Mouse (Mus musculus) forebrain, embryonic 13.5 days (tissue): ENCODE results near the gene Dbp. TPM values are rescaled to one million over a fixed set of nuclear protein-coding genes. Genes with fewer than 3 reads are reported as not detected.
A peak's percentile ranks its signal among the peaks of the same experiment; 100 is the strongest.

ENCODE experiments used
- ATAC-seq: fragments of 200-750 bp; cut with Nextera tagmentation; 2 replicates; pipeline ENCODE4 v1.8.0; 2017
- H3K27ac ChIP-seq: fragments of 300-500 bp; sonication (generic); 2 replicates; pipeline ENCODE4 v1.5.1; 2015; ENCODE audit warnings: inconsistent platforms, mild to moderate bottlenecking, moderate library complexity
- H3K27me3 ChIP-seq: fragments of 300-500 bp; sonication (generic); 2 replicates; pipeline ENCODE4 v1.6.1; 2015; ENCODE audit warnings: mild to moderate bottlenecking, inconsistent platforms
- H3K36me3 ChIP-seq: fragments of 300-500 bp; sonication (generic); 2 replicates; pipeline ENCODE4 v1.6.1; 2015; ENCODE audit warnings: mild to moderate bottlenecking, inconsistent platforms; ENCODE audit not compliant: poor library complexity, severe bottlenecking
- H3K4me1 ChIP-seq: fragments of 300-500 bp; sonication (generic); 2 replicates; pipeline ENCODE4 v1.6.1; 2015; ENCODE audit warnings: inconsistent platforms
- H3K4me2 ChIP-seq: fragments of 300-500 bp; sonication (generic); 2 replicates; pipeline ENCODE4 v1.6.1; 2015; ENCODE audit warnings: inconsistent platforms, mild to moderate bottlenecking, moderate library complexity
- H3K4me3 ChIP-seq: fragments of 300-500 bp; sonication (generic); 2 replicates; pipeline ENCODE4 v1.5.1; 2015; ENCODE audit warnings: mild to moderate bottlenecking, inconsistent platforms
- H3K9ac ChIP-seq: fragments of 300-500 bp; sonication (generic); 2 replicates; pipeline ENCODE4 v1.6.1; 2015; ENCODE audit warnings: mild to moderate bottlenecking, inconsistent platforms
- H3K9me3 ChIP-seq: fragments of 300-500 bp; sonication (generic); replicated peaks from 2 replicates; pipeline ENCODE4 v1.6.1; 2016; ENCODE audit warnings: inconsistent platforms
- WGBS: fragments of 180-500 bp; shearing (Covaris S2); methylation state at CpG from one replicate; pipeline ENCODE4 v1.1.7; 2015; 5-methylcytosine and 5-hydroxymethylcytosine counted together
- polyA plus RNA-seq: library from polyadenylated mRNA; unstranded; fragments of >200 nt; fragmentation: Nextera tagmentation; extraction: Ambion mirVana; gene quantifications from 2 replicates; pipeline ENCODE4 v1.2.1, GENCODE M21; 2015

Dbp gene
- polyA plus RNA-seq, 1 experiment from 2014 or later = 2.5 TPM

- H3K36me3 ChIP-seq = peaks cover 78% of the 10 kb centered on the region
These were observed 16.9 kb downstream of the Dbp start for GRCm38 (mm10) chr7:45721642-45722347.

GRCm38 (mm10) chr7:45722348-45722713 is 17.4 kb downstream of the Dbp start:
- peaks cover 20% of the 10 kb centered on the region for H3K4me1 ChIP-seq
- no peaks in the 10 kb centered on the region for H3K27me3 ChIP-seq
- WGBS = 77% methylated on average over 13 of the region's 13 CpGs
- no peak overlapping the region for H3K4me3 ChIP-seq
- ATAC-seq = no peak
- no peak overlapping the region for H3K9ac ChIP-seq
- H3K36me3 ChIP-seq = peaks cover 83% of the 10 kb centered on the region
- H3K9me3 ChIP-seq = no peaks in the 10 kb centered on the region
- no peak overlapping the region for H3K4me2 ChIP-seq
- H3K27ac ChIP-seq = no peak overlapping the region

More at GRCm38 (mm10) chr7:45721642-45722347, 16.9 kb downstream of the Dbp start:
- H3K4me1 ChIP-seq = peaks cover 25% of the 10 kb centered on the region
- no peak overlapping the region for H3K4me2 ChIP-seq
- WGBS = 71% methylated on average over 13 of the region's 13 CpGs
- no peaks in the 10 kb centered on the region for H3K27me3 ChIP-seq
- H3K4me3 ChIP-seq = no peak overlapping the region
- H3K27ac ChIP-seq = no peak overlapping the region
- ATAC-seq = no peak
- H3K9ac ChIP-seq = no peak overlapping the region
- no peaks in the 10 kb centered on the region for H3K9me3 ChIP-seq

- Histone ChIP-seq H3K27me3 (no peaks in the 10 kb centered on the region), H3K27ac (no peak overlapping the region), H3K4me1 (peaks cover 20% of the 10 kb centered on the region), H3K4me3 (no peak overlapping the region), H3K9me3 (no peaks in the 10 kb centered on the region), H3K4me2 (no peak overlapping the region), H3K36me3 (peaks cover 89% of the 10 kb centered on the region), H3K9ac (0 out of 2 replicates have a peak overlapping the region, but pooled peaks have one; percentile 27)
- ATAC-seq = no peak
- 86% methylated on average over 4 of the region's 4 CpGs for WGBS
These were observed 18.4 kb downstream of the Dbp start for GRCm38 (mm10) chr7:45723301-45723700.

- Histone ChIP-seq H3K9ac (no peak overlapping the region), H3K27me3 (no peaks in the 10 kb centered on the region), H3K9me3 (no peaks in the 10 kb centered on the region), H3K4me2 (no peak overlapping the region), H3K27ac (no peak overlapping the region), H3K4me1 (peaks cover 16% of the 10 kb centered on the region), H3K36me3 (peaks cover 90% of the 10 kb centered on the region), H3K4me3 (no peak overlapping the region)
- whole genome bisulfite sequencing = 93% methylated on average over 14 of the region's 14 CpGs
- ATAC-seq = no peak
These were observed 18.9 kb downstream of the Dbp start for GRCm38 (mm10) chr7:45723781-45724180.

GRCm38 (mm10) chr7:45725151-45725550 is 20.3 kb downstream of the Dbp start:
- H3K36me3 ChIP-seq = peaks cover 90% of the 10 kb centered on the region
- 0 out of 2 replicates have a peak, but pooled peaks cover 5% of the 10 kb centered on the region for H3K4me1 ChIP-seq
- 93% methylated on average over 9 of the region's 9 CpGs for WGBS
- no peak overlapping the region for H3K27ac ChIP-seq
- no peak for ATAC-seq
- no peak overlapping the region for H3K9ac ChIP-seq
- no peaks in the 10 kb centered on the region for H3K27me3 ChIP-seq
- no peak overlapping the region for H3K4me3 ChIP-seq
- H3K9me3 ChIP-seq = no peaks in the 10 kb centered on the region
- H3K4me2 ChIP-seq = no peak overlapping the region

- ATAC-seq = no peak
- Histone ChIP-seq H3K4me1 (0 out of 2 replicates have a peak, but pooled peaks cover 5% of the 10 kb centered on the region), H3K27me3 (no peaks in the 10 kb centered on the region), H3K9ac (no peak within 1 kb of the TSS; the same call in 1 of the 2 replicates), H3K4me3 (no peak within 1 kb of the TSS), H3K36me3 (peaks cover 86% of the 10 kb centered on the region), H3K4me2 (no peak within 1 kb of the TSS), H3K9me3 (no peaks in the 10 kb centered on the region), H3K27ac (no peak within 1 kb of the TSS)
- WGBS = 94% methylated on average over 11 of the region's 11 CpGs
These were observed 20.8 kb downstream of the Dbp start, which contains the start of gene Spaca4 for GRCm38 (mm10) chr7:45725713-45726112. TSS of gene Spaca4 (minus strand) at chr7:45725813.

GRCm38 (mm10) chr7:45726419-45726818 is 21.5 kb downstream of the Dbp start:
- no peak overlapping the region; the same call in 1 of the 2 replicates for H3K9ac ChIP-seq
- H3K36me3 ChIP-seq = peaks cover 79% of the 10 kb centered on the region
- no peak overlapping the region for H3K27ac ChIP-seq

GRCm38 (mm10) chr7:45727625-45728024 is 22.7 kb downstream of the Dbp start:
- 84% methylated on average over 3 of the region's 3 CpGs for WGBS
- Histone ChIP-seq H3K4me1 (0 out of 2 replicates have a peak, but pooled peaks cover 2% of the 10 kb centered on the region), H3K4me3 (no peak overlapping the region), H3K9me3 (no peaks in the 10 kb centered on the region), H3K4me2 (no peak overlapping the region), H3K27me3 (no peaks in the 10 kb centered on the region), H3K36me3 (peaks cover 67% of the 10 kb centered on the region), H3K27ac (no peak overlapping the region), H3K9ac (no peak overlapping the region)
- ATAC-seq = no peak

More at GRCm38 (mm10) chr7:45726419-45726818, 21.5 kb downstream of the Dbp start:
- Histone ChIP-seq H3K4me2 (no peak overlapping the region), H3K9me3 (no peaks in the 10 kb centered on the region), H3K27me3 (no peaks in the 10 kb centered on the region), H3K4me3 (no peak overlapping the region), H3K4me1 (0 out of 2 replicates have a peak, but pooled peaks cover 2% of the 10 kb centered on the region)
- no peak for ATAC-seq
- 91% methylated on average over 10 of the region's 10 CpGs for WGBS

GRCm38 (mm10) chr7:45730727-45731431 is 26.0 kb downstream of the Dbp start:
- no peak overlapping the region; the same call in 1 of the 2 replicates for H3K27ac ChIP-seq
- no peaks in the 10 kb centered on the region for H3K27me3 ChIP-seq
- no peak overlapping the region for H3K9ac ChIP-seq
- H3K4me2 ChIP-seq = no peak overlapping the region
- ATAC-seq = no peak
- 15% methylated on average over 16 of the region's 16 CpGs for WGBS
- peaks cover 35% of the 10 kb centered on the region for H3K36me3 ChIP-seq
- 0 out of 2 replicates have a peak, but pooled peaks cover 2% of the 10 kb centered on the region for H3K4me1 ChIP-seq
- no peaks in the 10 kb centered on the region for H3K9me3 ChIP-seq
- no peak overlapping the region for H3K4me3 ChIP-seq

GRCm38 (mm10) chr7:45733477-45733876 is 28.6 kb downstream of the Dbp start:
- WGBS = 81% methylated on average over 5 of the region's 5 CpGs
- peaks cover 15% of the 10 kb centered on the region for H3K36me3 ChIP-seq
- no peak overlapping the region for H3K4me3 ChIP-seq
- no peaks in the 10 kb centered on the region for H3K27me3 ChIP-seq
- no peak overlapping the region for H3K9ac ChIP-seq
- 0 out of 2 replicates have a peak, but pooled peaks cover 2% of the 10 kb centered on the region for H3K4me1 ChIP-seq
- no peaks in the 10 kb centered on the region for H3K9me3 ChIP-seq
- no peak overlapping the region for H3K4me2 ChIP-seq
- no peak for ATAC-seq
- H3K27ac ChIP-seq = no peak overlapping the region

GRCm38 (mm10) chr7:45739162-45739763 is 34.4 kb downstream of the Dbp start:
- Histone ChIP-seq H3K27ac (no peak overlapping the region), H3K27me3 (peaks cover 10% of the 10 kb centered on the region; the same call in 1 of the 2 replicates), H3K9ac (no peak overlapping the region), H3K36me3 (no peaks in the 10 kb centered on the region), H3K9me3 (no peaks in the 10 kb centered on the region), H3K4me3 (no peak overlapping the region), H3K4me2 (no peak overlapping the region), H3K4me1 (no peaks in the 10 kb centered on the region)
- ATAC-seq = peak; percentile 93
- 8% methylated on average over 9 of the region's 9 CpGs for WGBS

GRCm38 (mm10) chr7:45739820-45740219 is 34.9 kb downstream of the Dbp start:
- no peak overlapping the region for H3K27ac ChIP-seq
- no peaks in the 10 kb centered on the region for H3K4me1 ChIP-seq
- no peaks in the 10 kb centered on the region for H3K36me3 ChIP-seq
- no peak overlapping the region for H3K9ac ChIP-seq
- no peak overlapping the region for H3K4me2 ChIP-seq
- peaks cover 10% of the 10 kb centered on the region; the same call in 1 of the 2 replicates for H3K27me3 ChIP-seq
- ATAC-seq = no peak
- 76% methylated on average over 10 of the region's 10 CpGs for WGBS
- no peak overlapping the region for H3K4me3 ChIP-seq
- no peaks in the 10 kb centered on the region for H3K9me3 ChIP-seq
